Mouse (Mus musculus): ENCODE measurements around the gene Rangrf.
A peak's percentile ranks its signal among the peaks of the same experiment; 100 is the strongest.
"Not testable (repeated sequence)": the region's sequence is repeated elsewhere in the genome, so short reads cannot be mapped to it uniquely, and the experiment has no call there.

Rangrf gene

DNA sequence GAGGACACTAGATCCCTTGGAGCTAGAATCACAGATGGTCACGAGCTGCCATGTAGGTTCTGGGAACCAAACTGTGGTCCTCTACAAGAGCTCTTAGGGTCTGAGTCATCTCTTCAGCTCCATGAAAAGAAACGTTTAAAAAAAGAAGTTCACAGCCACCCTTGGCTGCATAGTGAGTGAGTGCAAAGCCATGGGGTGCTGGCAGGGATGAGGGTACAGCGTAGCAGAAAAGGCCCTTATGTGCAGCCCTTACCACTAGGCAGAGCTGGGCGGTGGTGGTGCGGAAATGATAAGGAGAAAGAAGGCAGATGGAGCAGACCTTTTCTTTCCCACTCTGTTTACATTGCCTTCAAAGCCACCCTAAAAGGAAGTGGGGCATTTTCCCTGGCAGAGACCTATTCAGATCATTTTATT lies 4.3 kb upstream of the Rangrf start:
- no peak for DNase-seq (ENCODE audit: low read depth, low spot score)

DNA sequence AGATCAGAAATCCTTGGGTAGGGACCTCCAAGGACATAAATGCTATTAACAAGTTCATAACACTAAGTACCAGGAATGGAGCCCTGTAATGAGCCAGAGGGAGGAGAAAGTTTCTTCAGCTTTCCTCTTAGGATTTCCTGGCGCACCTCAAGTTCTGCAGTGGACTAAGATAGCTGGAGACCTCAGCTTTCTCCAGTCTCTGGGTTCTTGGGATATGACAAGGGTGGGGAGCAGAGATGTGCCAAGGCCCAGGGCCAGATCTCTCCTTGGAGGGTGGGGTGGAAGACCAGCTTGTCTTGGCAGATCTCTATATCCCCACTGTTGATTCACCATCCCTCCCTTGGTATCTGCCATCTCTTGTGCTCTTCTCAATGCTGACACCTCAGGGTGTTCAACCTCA lies 616 bp upstream of the Rangrf start:
- no peak for DNase-seq (ENCODE audit: low read depth, low spot score)

DNA sequence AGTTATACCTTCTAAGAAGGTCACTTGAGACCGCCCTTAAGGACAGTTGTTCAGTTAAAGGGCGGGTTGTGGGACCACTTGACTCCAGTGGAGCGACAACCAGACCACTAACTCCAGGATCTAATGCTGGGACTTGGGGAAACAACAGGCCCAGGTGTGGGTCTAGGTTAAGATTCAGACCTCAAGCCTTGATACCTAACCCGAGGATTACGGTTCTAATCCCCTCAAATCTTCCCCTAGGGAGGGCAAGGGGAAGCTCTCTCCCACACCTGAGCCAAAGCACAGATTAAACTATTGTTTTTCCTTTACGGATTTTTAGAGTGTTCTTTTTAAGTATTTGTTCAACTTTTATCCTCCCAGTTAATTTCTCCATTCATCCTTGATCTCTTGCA lies 930 bp downstream of the Rangrf start:
- DNase-seq (ENCODE audit: low read depth, low spot score): no peak

DNA sequence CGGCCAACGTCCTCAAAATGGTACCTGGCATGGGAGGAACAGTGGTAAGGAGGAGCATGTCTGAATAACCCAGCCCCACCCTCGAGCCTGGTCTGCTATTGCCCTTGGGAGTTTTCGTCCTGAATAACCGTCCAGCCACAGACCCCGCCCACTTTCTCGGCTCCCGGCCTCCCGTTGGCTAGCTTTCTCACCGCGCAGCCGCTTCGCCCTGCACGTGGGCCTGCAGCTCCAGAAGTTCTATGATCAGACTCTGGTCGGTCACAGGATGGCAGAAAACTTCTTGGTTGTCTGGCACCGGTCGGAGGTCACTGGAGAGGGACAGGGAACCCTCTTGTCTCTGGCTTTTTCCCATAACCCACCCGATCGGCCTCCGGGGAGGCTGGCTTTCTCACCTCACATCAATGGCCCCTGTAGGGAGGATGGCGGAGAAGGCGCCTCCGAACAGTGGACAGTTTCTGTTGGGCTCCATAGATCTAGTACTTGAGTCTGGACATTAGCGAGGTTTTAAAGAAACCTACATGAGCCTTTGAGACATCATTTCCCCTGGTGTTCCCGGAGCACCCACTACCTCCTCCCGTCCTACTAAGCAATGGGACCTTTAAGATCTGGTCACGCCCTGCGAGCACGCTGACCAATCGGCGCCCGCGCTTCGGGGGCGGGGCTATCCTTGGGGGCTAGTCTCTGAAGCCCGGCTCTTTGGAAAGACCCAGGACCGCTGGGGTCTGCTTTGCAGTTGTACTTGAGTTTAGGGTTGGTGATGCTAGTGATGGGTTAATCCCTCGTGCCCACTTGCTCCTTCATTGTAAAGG lies 1.5 kb downstream of the Rangrf start:
- DNase-seq (ENCODE audit: low read depth, low spot score): peak; percentile 32

DNA sequence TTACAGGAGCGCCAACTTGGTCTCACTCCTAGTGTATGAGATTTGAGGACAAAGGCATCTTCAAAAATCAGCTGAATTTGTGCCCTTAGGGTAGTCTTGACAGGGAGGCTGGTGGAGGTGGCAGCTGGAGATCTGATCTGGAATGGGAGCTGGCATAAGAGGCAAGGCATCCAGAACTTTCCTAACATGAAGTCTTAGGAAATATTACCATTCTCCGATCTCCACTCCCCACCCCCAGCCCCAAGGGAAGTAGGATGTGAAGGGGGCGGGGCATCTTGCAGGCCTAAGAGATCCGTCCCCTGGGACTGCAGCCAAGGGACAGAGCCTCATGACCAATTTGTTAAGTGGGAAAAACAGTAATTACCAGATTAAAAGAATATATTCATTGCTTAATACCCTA lies 4.8 kb downstream of the Rangrf start:
- DNase-seq (ENCODE audit: low read depth, low spot score): no peak

DNA sequence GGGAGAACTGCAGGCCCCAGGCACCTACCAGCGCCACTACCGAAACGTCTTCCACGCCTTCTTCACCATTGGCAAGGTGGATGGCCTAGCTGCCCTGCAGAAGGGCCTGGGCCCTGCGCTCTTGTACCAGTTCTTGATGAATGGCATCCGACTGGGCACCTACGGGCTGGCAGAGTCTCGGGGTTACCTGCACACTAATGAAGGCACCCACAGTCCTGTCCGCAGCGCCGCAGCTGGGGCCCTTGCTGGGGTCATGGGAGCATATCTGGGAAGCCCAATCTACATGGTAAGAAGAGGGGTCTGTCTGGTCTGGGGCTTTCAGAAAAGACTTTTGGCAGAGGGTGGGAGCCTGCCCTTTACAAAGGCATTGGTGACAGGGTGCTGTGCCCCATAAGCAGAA lies 6.2 kb downstream of the Rangrf start:
- no peak for DNase-seq (ENCODE audit: low read depth, low spot score)

DNA sequence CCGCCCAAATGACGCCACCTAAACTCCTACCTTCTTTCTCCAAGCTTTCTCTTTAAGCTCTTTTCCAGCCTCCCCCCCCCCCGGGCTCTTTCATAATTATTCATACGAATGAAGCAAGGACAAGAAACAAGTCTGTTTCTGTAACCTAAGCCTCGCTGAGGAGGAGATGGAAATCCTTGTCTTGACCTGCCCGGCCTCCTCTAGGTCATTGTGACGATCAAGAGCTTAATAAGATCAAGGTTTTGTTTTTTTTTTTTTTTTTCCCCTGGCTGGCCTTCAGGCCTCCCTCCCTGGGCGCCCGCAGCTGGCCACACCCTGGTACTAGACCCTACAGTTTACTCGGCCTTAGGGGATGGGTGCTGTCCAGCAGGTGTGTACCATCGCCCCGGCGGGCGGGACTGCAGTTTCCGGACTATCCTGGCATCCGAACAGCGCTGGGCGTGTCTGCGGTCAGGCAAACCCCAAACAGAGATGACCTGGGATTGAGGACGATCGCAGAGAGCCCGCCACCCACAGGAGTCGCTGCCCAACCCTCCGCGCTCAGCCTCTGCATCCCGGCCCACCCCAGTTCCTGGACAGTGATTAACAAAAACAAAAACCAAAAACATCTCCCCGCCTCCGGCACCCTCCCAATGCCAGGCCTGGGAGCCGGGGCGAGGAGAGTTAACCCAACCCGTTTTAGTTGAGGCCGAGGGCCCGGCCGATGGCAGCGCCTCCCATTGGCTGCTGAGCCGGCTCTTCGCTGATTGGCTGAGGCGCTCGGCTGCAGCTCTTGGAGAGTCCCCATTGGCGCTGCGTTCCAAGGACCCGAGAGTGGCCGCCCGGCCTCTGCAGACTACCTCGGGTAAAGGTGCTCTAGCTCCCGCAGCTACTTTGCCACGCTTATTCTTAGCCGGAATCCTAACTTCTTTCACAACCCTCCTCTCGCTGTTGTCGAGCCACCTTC lies 7.4 kb downstream of the Rangrf start, which contains the start of gene Slc25a35:
Slc25a35 (plus strand) TSS at position 795 of the 946 bp plus-strand sequence.
- DNase-seq (ENCODE audit: low read depth, low spot score): peak; percentile 67

DNA sequence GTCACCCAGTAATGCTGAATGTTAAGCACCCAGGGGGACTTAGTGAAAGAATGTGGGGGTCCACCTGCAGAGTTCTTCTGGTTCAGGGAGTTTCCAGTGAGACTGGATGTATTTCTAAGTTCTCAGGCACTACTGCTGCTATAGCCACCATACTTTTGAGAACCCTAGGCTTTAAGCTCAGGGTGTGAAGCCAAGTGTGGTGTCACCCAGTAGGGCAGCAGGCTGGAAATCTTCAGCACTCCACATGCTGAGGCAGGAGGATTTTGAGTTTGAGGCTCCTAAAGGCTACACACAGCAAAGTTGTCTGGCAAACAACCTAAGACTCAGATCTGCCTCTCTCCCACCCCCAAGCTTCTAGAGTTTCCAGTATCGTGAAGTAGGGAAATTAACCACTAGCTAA lies 8.4 kb downstream of the Rangrf start:
- no peak for DNase-seq (ENCODE audit: low read depth, low spot score)

DNA sequence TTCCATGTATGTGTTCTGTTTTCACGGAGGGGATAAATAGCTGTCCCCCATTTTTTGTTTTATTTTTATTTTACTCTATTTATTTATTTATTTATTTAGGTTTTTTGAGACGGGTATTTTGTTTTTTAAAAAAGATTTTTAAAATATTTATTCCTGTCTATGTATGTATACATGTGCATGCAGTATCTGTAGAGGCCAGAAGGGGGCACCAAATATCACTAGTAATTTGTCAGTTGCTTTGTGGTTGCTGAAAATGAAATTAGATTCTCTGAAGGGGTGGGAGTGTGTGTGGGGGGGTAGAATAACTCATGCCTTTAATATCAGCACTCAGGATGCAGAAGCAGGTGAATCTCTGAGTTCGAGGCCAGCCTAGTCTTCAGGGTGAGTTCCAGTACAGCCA lies 9.1 kb downstream of the Rangrf start:
- DNase-seq (ENCODE audit: low read depth, low spot score): no peak

DNA sequence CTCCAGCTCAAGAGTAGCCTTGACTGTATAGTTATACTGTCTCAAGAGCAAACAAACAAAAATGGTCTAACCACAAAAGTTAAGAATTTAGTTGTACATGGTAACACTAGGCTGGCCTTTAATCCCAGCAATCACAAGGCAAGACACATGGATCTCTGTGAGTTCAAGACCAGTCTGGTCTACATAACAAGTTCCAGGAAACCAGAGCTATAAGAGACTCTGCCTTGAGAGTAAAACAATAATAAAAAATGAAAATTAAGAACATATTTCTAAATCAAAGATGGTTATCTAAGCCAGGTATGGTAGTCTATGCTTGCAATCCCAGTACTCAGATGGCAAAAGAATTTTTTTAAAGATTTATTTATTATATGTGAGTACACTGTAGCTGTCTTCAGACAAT lies 9.9 kb downstream of the Rangrf start:
- no peak for DNase-seq (ENCODE audit: low read depth, low spot score)

DNA sequence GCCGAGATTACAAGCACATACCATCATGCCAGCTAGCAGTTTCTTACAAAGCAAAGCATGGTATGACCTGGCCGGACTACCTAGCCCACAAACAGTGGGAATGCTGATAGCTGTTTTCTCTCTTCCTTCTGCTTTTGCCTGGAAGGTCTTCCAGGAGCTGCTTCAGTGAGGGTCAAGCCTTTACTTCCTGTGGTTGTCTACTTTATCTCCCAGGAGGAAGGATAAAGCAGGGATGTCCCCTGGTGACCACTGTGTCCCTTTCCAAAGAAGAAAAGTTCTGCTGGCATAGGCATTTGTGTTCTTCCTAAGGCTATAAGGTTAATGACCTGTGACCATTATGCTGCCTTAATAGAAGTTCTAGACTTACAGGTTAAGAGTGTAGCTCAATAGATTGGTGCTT lies 11.6 kb downstream of the Rangrf start:
- DNase-seq (ENCODE audit: low read depth, low spot score): no peak

DNA sequence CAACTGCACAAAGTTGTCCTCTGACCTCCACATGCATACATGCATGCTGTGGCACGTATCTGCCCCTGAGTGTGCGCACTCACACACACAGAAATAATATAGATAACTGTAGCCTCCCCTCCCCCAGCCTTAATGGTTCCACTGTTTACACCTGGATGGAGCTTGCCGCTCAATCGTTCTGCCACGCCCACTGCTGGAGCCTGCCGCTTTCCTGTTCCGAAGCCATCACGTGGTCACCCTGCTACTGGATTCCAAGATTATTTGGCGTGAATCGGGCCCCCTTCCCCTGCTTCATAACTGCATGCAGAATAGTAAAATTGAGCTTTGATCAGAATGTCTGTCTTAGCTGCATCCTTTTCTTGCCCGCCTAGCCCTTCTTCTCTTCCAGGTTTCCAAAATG lies 12.8 kb downstream of the Rangrf start:
- DNase-seq (ENCODE audit: low read depth, low spot score): not testable (repeated sequence)

DNA sequence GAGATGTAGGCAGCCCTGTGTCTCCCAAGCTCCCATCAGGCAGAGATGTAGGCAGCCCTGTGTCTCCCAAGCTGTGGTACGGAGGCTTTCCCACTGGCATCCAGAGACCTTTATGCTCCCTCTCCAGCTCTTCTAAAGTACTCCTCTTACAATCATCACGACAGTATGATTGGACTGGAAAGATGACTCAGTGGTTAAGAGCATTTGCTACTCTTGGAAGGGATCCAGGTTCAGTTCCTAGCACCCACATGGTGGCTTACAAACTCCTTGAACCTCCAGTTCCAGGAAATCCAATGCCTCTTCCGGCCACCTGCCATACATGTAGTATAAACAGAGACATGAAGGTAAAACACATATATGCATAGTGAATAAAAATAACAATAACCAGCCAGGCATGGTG lies 13.4 kb downstream of the Rangrf start:
- no peak for DNase-seq (ENCODE audit: low read depth, low spot score)

DNA sequence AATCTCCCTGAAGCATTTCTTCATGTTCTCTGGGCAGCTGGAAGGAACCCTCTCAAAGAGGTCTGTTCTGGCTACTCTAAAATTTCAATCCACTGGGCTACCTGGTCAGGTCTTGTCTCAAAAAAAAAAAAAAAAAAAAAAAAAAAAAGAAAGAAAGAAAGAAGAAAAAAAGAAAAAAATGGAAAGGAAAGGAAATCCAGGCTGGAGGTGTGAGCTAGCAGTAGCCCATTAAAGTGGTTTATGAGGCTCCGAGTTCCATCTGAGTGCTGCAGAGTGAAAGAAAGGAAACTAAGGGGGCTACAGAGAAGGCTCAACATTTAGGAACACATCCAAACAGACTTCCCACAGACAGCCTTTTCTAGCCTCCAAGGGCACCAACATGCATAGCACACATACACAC lies 17.0 kb downstream of the Rangrf start:
- DNase-seq (ENCODE audit: low read depth, low spot score): no peak

DNA sequence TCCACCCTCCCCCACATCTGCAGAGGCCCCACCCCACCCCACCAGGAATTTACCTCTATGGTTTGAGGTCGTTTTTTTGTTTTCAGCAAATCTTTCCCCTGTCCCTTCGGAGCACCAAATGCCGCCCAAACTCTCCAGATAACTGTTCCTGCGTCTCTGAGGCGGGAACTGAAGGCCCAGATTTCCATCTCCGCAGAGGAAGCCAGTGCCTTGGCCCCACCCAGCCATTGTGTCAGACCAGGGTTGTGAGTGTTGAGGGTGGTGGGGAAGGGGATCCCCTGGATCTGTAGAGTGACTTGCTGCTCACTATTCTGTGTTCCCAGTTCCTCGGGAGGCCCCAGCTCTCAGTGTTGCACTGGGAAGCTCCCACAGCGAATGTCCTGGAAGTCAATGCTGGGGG lies 17.7 kb downstream of the Rangrf start, which contains the start of gene Arhgef15:
Arhgef15 (minus strand) TSS at position 173 of the 400 bp plus-strand sequence.
- no peak for DNase-seq (ENCODE audit: low read depth, low spot score)

DNA sequence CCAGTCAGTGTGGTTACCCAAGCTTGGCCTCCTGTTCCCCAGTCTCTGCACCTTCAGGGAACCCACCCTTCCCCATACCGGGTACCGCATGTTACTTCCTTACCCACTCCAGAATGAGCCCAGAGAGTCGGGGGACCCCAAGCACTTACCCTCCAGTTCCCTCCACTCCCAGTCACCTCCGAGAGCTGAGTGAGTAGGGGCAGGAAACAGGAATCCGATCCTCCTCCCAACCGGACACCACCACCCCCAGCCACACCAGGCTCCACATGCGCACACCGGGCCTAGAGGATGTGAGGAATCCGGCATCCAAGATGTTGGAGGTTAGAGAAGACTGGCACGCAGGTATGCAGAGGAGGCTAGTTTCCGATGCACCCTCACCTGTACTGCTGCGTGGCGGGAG lies 18.3 kb downstream of the Rangrf start:
- no peak for DNase-seq (ENCODE audit: low read depth, low spot score)

DNA sequence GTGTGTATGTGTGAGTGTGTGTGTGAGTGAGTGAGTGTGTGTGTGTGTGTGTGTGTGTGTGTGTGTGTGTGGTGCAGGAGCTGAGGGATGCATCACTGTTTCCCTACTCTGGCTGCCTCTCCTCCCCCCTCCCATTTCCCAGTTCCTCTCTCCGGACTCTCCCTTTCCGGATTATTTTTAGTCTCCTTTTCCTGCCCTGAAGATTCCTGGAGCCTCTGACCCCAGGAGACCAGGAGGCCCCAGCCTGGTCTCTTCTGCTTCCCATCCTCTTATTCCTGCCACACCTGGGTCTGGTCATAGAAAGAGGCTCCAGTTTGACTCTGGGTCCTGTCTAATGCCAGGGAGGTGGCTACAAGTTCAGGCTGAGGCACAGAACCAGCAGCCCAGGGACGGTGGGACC lies 18.9 kb downstream of the Rangrf start:
- DNase-seq (ENCODE audit: low read depth, low spot score): no peak

DNA sequence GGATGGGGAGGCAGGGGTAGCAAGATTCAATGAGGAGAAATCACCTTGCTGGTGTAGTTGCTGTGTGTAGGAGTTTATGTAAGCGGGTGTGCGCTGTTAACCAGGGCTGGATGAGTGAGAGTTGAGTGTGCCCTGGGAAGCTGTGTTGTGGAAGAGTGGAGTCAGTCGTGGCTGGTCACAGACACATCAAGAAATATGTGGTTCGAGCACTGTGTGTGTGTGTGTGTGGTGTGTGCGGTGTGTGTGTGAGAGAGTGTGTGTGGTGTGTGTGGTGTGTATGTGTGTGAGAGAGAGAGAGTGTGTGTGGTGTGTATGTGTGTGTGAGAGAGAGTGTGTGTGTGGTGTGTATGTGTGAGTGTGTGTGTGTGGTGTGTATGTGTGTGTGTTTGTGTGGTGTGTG lies 19.5 kb downstream of the Rangrf start:
- DNase-seq (ENCODE audit: low read depth, low spot score): no peak

DNA sequence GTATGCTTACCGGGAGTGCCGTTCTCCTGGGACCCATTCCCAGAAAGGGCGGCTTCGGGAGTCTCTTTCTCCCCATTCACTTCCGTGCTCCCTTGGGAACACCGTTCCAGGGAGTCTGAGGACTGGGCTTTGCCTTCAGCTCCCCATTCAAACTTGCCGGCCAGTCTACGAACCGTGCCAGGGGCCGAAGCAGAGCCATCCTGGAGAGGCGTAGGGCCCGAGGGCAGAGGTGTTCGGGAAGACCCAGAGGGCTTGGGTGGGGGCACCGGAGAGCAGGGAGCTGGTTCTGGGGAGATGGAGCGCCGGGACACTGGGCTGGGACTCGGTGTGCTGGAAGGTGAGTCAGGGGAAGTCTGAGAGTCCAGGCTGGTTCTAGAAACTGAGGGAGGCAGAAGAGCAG lies 20.6 kb downstream of the Rangrf start:
- DNase-seq (ENCODE audit: low read depth, low spot score): no peak

DNA sequence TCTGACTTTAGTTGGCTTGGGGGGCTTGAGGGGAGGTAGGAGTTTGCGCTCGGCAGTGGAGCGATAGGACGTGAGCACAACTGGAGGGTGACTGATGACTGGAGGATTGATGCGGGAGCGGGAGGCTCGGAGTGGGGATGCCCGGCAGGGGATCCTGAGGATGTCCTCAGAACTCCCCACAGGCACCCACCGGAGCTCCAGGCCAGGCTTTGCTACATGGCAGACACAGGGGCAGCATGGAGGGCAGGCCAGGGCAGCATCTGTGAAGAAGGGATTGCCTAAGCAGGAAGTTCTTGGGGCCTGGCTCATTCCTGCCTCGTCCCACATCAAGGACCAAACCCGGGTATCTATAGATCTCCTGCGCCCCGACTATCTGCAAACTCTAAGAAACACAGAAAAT lies 21.1 kb downstream of the Rangrf start:
- DNase-seq (ENCODE audit: low read depth, low spot score): no peak

DNA sequence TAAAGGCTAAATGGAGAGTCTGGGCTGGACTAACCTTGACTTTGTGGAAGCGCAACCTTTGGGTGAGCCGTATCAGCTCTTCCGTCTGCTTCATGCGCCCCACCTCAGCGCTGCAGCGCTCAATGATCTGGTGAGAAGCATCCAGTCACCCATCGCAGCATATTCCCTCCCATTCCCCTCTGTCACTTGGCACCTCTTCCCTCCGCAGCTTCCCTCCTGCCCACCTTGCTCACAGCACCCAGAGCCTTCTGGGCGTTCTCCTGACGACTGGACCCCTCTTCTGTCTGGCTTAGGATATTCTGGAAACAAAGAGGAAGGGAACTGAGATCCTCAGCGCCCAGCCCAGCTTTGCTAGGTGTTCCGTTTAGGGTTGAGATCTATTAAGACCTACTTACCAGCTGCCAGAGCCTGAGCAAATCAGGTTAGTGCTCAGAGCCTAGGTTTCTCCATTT lies 27.4 kb downstream of the Rangrf start:
- peak; percentile 42 for DNase-seq (ENCODE audit: low read depth, low spot score)

DNA sequence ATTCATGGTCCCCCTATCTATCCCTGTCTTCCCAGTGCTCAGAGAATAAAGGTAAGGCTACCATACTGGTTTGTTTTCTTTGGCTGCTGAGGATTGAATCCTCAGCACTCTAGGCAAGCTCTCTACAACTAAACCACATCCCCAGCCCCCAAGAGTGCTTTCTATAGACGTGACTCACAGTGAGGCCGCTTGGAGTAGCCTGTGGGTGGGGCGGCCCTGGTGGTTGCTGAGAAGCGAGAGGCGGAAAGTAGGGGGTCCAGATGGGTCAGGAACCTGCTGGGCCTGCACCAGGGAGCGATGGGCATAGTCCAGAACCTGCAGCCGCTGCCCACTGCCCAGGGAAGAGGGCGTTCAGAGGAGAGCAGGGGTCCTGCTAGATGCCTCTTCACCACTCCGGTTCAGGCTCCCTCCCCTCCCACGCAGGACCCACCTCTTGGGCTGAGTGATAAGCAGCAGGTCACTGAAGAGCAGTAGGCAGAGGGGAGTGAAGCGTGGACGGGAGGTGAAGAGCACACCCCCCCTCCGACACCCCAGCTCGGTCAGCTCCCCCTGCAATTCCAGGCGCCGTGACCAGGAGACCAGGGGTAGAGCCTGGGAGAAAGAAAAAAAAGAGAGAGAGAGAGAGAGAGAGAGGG lies 28.1 kb downstream of the Rangrf start:
- DNase-seq (ENCODE audit: low read depth, low spot score): no peak

Measured in brain, embryonic 18.5 days (tissue).